Mouse (Mus musculus) limb, embryonic 15.5 days (tissue): Measurements from ENCODE around the gene Txnl4b. TPM values are rescaled to one million over a fixed set of nuclear protein-coding genes. Genes with fewer than 3 reads are reported as not detected.

Source experiments
- ATAC-seq: fragments of 200-750 bp; cut with Nextera tagmentation; 2 replicates; pipeline ENCODE4 v1.8.0; 2017; ENCODE audit warnings: low read depth, moderate TSS enrichment; ENCODE audit not compliant: insufficient number of reproducible peaks, low FRiP score, low TSS enrichment
- H3K27ac ChIP-seq: fragments of 300-500 bp; sonication (generic); 2 replicates; pipeline ENCODE4 v1.5.1; 2015; ENCODE audit warnings: moderate library complexity, mild to moderate bottlenecking, inconsistent platforms
- H3K27me3 ChIP-seq: fragments of 300-500 bp; sonication (generic); 2 replicates; pipeline ENCODE4 v1.6.1; 2015; ENCODE audit warnings: inconsistent platforms
- H3K36me3 ChIP-seq: fragments of 300-500 bp; sonication (generic); 2 replicates; pipeline ENCODE4 v1.6.1; 2015; ENCODE audit warnings: inconsistent platforms
- H3K4me1 ChIP-seq: fragments of 300-500 bp; sonication (generic); 2 replicates; pipeline ENCODE4 v1.6.1; 2015; ENCODE audit warnings: inconsistent platforms
- H3K4me2 ChIP-seq: fragments of 300-500 bp; sonication (generic); 2 replicates; pipeline ENCODE4 v1.6.1; 2015; ENCODE audit warnings: mild to moderate bottlenecking, inconsistent platforms
- H3K4me3 ChIP-seq: fragments of 300-500 bp; sonication (generic); 2 replicates; pipeline ENCODE4 v1.5.1; 2015; ENCODE audit warnings: mild to moderate bottlenecking, inconsistent platforms
- H3K9ac ChIP-seq: fragments of 300-500 bp; sonication (generic); 2 replicates; pipeline ENCODE4 v1.6.1; 2015; ENCODE audit warnings: inconsistent platforms
- H3K9me3 ChIP-seq: fragments of 300-500 bp; sonication (generic); 2 replicates; pipeline ENCODE4 v1.6.1; 2016; ENCODE audit warnings: inconsistent platforms
- WGBS: fragments of 180-500 bp; shearing (Covaris S2); methylation state at CpG from one replicate; pipeline ENCODE4 v1.1.7; 2015; 5-methylcytosine and 5-hydroxymethylcytosine counted together
- polyA plus RNA-seq: library from polyadenylated mRNA; unstranded; fragments of >200 nt; fragmentation: Nextera tagmentation; extraction: Ambion mirVana; gene quantifications from 2 replicates; pipeline ENCODE4 v1.2.1, GENCODE M21; 2015

The Txnl4b gene
- polyA plus RNA-seq, 1 experiment from 2014 or later: 22.0 TPM

GRCm38 (mm10) chr8:109576311-109576710, 10.6 kb downstream of the Txnl4b start:
- Histone ChIP-seq H3K4me3 (no peak overlapping the region), H3K4me1 (no peaks in the 10 kb centered on the region), H3K27ac (no peak overlapping the region), H3K4me2 (no peak overlapping the region), H3K36me3 (peaks cover 17% of the 10 kb centered on the region; the same call in 1 of the 2 replicates), H3K27me3 (no peaks in the 10 kb centered on the region), H3K9me3 (no peaks in the 10 kb centered on the region), H3K9ac (no peak overlapping the region)
- WGBS: 75% methylated on average over 4 of the region's 4 CpGs
- ATAC-seq: no peak

- 57% methylated on average over 8 of the region's 8 CpGs for WGBS
- Histone ChIP-seq H3K4me3 (no peak within 1 kb of the TSS), H3K4me1 (no peaks in the 10 kb centered on the region), H3K27ac (no peak within 1 kb of the TSS), H3K9ac (no peak within 1 kb of the TSS), H3K27me3 (no peaks in the 10 kb centered on the region), H3K36me3 (no peaks in the 10 kb centered on the region), H3K9me3 (no peaks in the 10 kb centered on the region), H3K4me2 (no peak within 1 kb of the TSS)
- no peak for ATAC-seq
Measured at GRCm38 (mm10) chr8:109578900-109579301, 13.2 kb downstream of the Txnl4b start, which contains the start of gene Hp. Hp (minus strand) TSS chr8:109579172.

GRCm38 (mm10) chr8:109584293-109584692, 18.6 kb downstream of the Txnl4b start:
- Histone ChIP-seq H3K4me1 (no peaks in the 10 kb centered on the region), H3K9ac (no peak overlapping the region), H3K27me3 (no peaks in the 10 kb centered on the region), H3K36me3 (no peaks in the 10 kb centered on the region), H3K4me3 (no peak overlapping the region), H3K27ac (no peak overlapping the region), H3K4me2 (no peak overlapping the region), H3K9me3 (no peaks in the 10 kb centered on the region)
- no peak for ATAC-seq
- 88% methylated on average over 4 of the region's 4 CpGs for WGBS

GRCm38 (mm10) chr8:109584830-109585229, 19.1 kb downstream of the Txnl4b start:
- no peak overlapping the region for H3K4me3 ChIP-seq
- H3K9me3 ChIP-seq: no peaks in the 10 kb centered on the region
- ATAC-seq: no peak
- WGBS: 84% methylated on average over 3 of the region's 3 CpGs
- H3K36me3 ChIP-seq: no peaks in the 10 kb centered on the region
- no peak overlapping the region for H3K9ac ChIP-seq
- H3K4me2 ChIP-seq: no peak overlapping the region
- H3K27ac ChIP-seq: no peak overlapping the region
- no peaks in the 10 kb centered on the region for H3K27me3 ChIP-seq
- no peaks in the 10 kb centered on the region for H3K4me1 ChIP-seq

GRCm38 (mm10) chr8:109585652-109586051, 20.0 kb downstream of the Txnl4b start:
- Histone ChIP-seq H3K36me3 (no peaks in the 10 kb centered on the region), H3K9ac (no peak overlapping the region), H3K27ac (no peak overlapping the region), H3K4me2 (no peak overlapping the region), H3K9me3 (no peaks in the 10 kb centered on the region), H3K27me3 (no peaks in the 10 kb centered on the region), H3K4me3 (no peak overlapping the region), H3K4me1 (no peaks in the 10 kb centered on the region)
- no peak for ATAC-seq

- Histone ChIP-seq H3K9ac (no peak overlapping the region), H3K4me1 (no peaks in the 10 kb centered on the region), H3K9me3 (no peaks in the 10 kb centered on the region), H3K27ac (no peak overlapping the region), H3K27me3 (no peaks in the 10 kb centered on the region), H3K36me3 (peaks cover 4% of the 10 kb centered on the region; the same call in 1 of the 2 replicates), H3K4me2 (no peak overlapping the region), H3K4me3 (no peak overlapping the region)
- ATAC-seq: no peak
- 55% methylated on average over 7 of the region's 7 CpGs for WGBS
Measured at GRCm38 (mm10) chr8:109586972-109587504, 21.3 kb downstream of the Txnl4b start.

GRCm38 (mm10) chr8:109590901-109591300, 25.2 kb downstream of the Txnl4b start:
- H3K9me3 ChIP-seq: no peaks in the 10 kb centered on the region
- WGBS: 88% methylated on average over 9 of the region's 9 CpGs

GRCm38 (mm10) chr8:109591367-109591766, 25.7 kb downstream of the Txnl4b start:
- 87% methylated on average over 3 of the region's 3 CpGs for WGBS
- H3K27me3 ChIP-seq: no peaks in the 10 kb centered on the region
- H3K36me3 ChIP-seq: peaks cover 42% of the 10 kb centered on the region
- H3K4me3 ChIP-seq: no peak overlapping the region
- H3K4me2 ChIP-seq: no peak overlapping the region
- H3K4me1 ChIP-seq: no peaks in the 10 kb centered on the region
- no peak overlapping the region for H3K9ac ChIP-seq
- no peak overlapping the region for H3K27ac ChIP-seq
- no peaks in the 10 kb centered on the region for H3K9me3 ChIP-seq
- 0 out of 2 replicates have a peak, but pooled peaks have one; percentile 7 for ATAC-seq

More at GRCm38 (mm10) chr8:109590901-109591300, 25.2 kb downstream of the Txnl4b start:
- no peak overlapping the region for H3K27ac ChIP-seq
- H3K36me3 ChIP-seq: peaks cover 40% of the 10 kb centered on the region
- no peak overlapping the region for H3K4me3 ChIP-seq
- ATAC-seq: no peak
- no peak overlapping the region for H3K4me2 ChIP-seq
- H3K27me3 ChIP-seq: no peaks in the 10 kb centered on the region
- H3K4me1 ChIP-seq: no peaks in the 10 kb centered on the region
- H3K9ac ChIP-seq: no peak overlapping the region

- ATAC-seq: no peak
- no peaks in the 10 kb centered on the region for H3K9me3 ChIP-seq
- peaks cover 42% of the 10 kb centered on the region for H3K36me3 ChIP-seq
- no peak overlapping the region for H3K27ac ChIP-seq
- no peak overlapping the region for H3K9ac ChIP-seq
- 94% methylated on average over 5 of the region's 5 CpGs for WGBS
- no peak overlapping the region for H3K4me3 ChIP-seq
- no peaks in the 10 kb centered on the region for H3K4me1 ChIP-seq
- no peaks in the 10 kb centered on the region for H3K27me3 ChIP-seq
- no peak overlapping the region for H3K4me2 ChIP-seq
Measured at GRCm38 (mm10) chr8:109592164-109592563, 26.5 kb downstream of the Txnl4b start.

- 72% methylated on average over 6 of the region's 6 CpGs for WGBS
- no peaks in the 10 kb centered on the region for H3K27me3 ChIP-seq
- no peak overlapping the region for H3K9ac ChIP-seq
- H3K36me3 ChIP-seq: peaks cover 43% of the 10 kb centered on the region
- ATAC-seq: no peak
- no peak overlapping the region for H3K4me3 ChIP-seq
- H3K4me2 ChIP-seq: no peak overlapping the region
- H3K9me3 ChIP-seq: no peaks in the 10 kb centered on the region
- H3K4me1 ChIP-seq: no peaks in the 10 kb centered on the region
- H3K27ac ChIP-seq: no peak overlapping the region
Measured at GRCm38 (mm10) chr8:109593117-109593788, 27.6 kb downstream of the Txnl4b start.

- no peak for ATAC-seq
Measured at GRCm38 (mm10) chr8:109595854-109596253, 30.2 kb downstream of the Txnl4b start.

GRCm38 (mm10) chr8:109606725-109607124, 41.0 kb downstream of the Txnl4b start:
- Histone ChIP-seq H3K27ac (no peak overlapping the region), H3K4me2 (no peak overlapping the region), H3K9me3 (no peaks in the 10 kb centered on the region), H3K36me3 (peaks cover 37% of the 10 kb centered on the region), H3K4me3 (no peak overlapping the region), H3K4me1 (peaks cover 17% of the 10 kb centered on the region), H3K9ac (no peak overlapping the region), H3K27me3 (no peaks in the 10 kb centered on the region)
- ATAC-seq: no peak
- 72% methylated on average over 2 of the region's 2 CpGs for WGBS

More at GRCm38 (mm10) chr8:109595854-109596253, 30.2 kb downstream of the Txnl4b start:
- Histone ChIP-seq H3K4me3 (no peak overlapping the region), H3K27ac (no peak overlapping the region), H3K36me3 (peaks cover 57% of the 10 kb centered on the region), H3K4me1 (no peaks in the 10 kb centered on the region), H3K4me2 (no peak overlapping the region), H3K9ac (no peak overlapping the region), H3K9me3 (no peaks in the 10 kb centered on the region), H3K27me3 (no peaks in the 10 kb centered on the region)
- WGBS: 47% methylated on average over 8 of the region's 8 CpGs
